Mouse (Mus musculus): ENCODE data around the gene Mgll. TPM values are rescaled to one million over a fixed set of nuclear protein-coding genes. Genes with fewer than 3 reads are reported as not detected.
A peak's percentile ranks its signal among the peaks of the same experiment; 100 is the strongest.

Mgll gene
- polyA plus RNA-seq, 1 experiment from 2014 or later: 38.6 TPM

- Histone ChIP-seq H3K27me3 (no peaks in the 10 kb centered on the region), H3K9me3 (replicated peaks) (no peaks in the 10 kb centered on the region), H3K4me2 (no peak overlapping the region), H3K4me1 (peaks cover 38% of the 10 kb centered on the region), H3K4me3 (replicated peaks) (no peak overlapping the region), H3K36me3 (no peaks in the 10 kb centered on the region), H3K27ac (no peak overlapping the region), H3K9ac (no peak overlapping the region)
- ATAC-seq (replicated peaks; ENCODE audit: low FRiP score): no peak
- 73% methylated on average over 10 of the region's 10 CpGs for WGBS
Observed at GRCm38 (mm10) chr6:88813832-88814231, 89.6 kb downstream of the Mgll start.

DNA sequence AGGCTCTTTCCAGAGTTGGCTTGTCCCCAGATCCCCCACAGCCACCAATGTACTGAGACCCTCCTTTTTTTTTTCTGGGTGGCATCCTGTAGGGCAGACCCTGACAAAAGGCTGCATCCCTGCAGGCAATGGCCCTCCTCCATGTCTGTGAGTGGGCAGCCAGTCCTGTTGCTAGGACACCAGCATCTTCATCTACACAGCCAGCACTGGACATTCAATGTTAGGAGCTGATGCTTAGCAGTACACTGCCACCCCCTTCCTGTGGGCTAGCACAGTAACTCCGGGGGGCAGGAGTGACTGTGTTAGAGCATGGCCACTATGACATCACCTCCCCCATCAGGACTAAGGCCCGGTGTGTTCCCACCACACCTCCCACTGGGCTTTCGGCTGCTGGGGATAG is 90.8 kb downstream of the Mgll start:
- Histone ChIP-seq H3K27ac (no peak overlapping the region), H3K4me1 (peaks cover 31% of the 10 kb centered on the region), H3K4me2 (no peak overlapping the region), H3K27me3 (no peaks in the 10 kb centered on the region), H3K36me3 (no peaks in the 10 kb centered on the region), H3K4me3 (replicated peaks) (no peak overlapping the region), H3K9me3 (replicated peaks) (no peaks in the 10 kb centered on the region), H3K9ac (no peak overlapping the region)
- no peak for ATAC-seq (replicated peaks; ENCODE audit: low FRiP score)
- WGBS: 80% methylated on average over 3 of the region's 3 CpGs

- Histone ChIP-seq H3K9ac (no peak overlapping the region), H3K4me1 (peaks cover 27% of the 10 kb centered on the region), H3K27me3 (no peaks in the 10 kb centered on the region), H3K4me2 (no peak overlapping the region), H3K4me3 (replicated peaks) (no peak overlapping the region), H3K27ac (no peak overlapping the region), H3K9me3 (replicated peaks) (no peaks in the 10 kb centered on the region), H3K36me3 (no peaks in the 10 kb centered on the region)
- ATAC-seq (replicated peaks; ENCODE audit: low FRiP score): no peak
- WGBS: 88% methylated on average over 3 of the region's 3 CpGs
Observed at GRCm38 (mm10) chr6:88815489-88815888, 91.3 kb downstream of the Mgll start.

GRCm38 (mm10) chr6:88816913-88817312 is 92.7 kb downstream of the Mgll start:
- no peak for ATAC-seq (replicated peaks; ENCODE audit: low FRiP score)
- Histone ChIP-seq H3K9ac (no peak overlapping the region), H3K4me1 (peaks cover 21% of the 10 kb centered on the region), H3K4me3 (replicated peaks) (no peak overlapping the region), H3K4me2 (no peak overlapping the region), H3K9me3 (replicated peaks) (no peaks in the 10 kb centered on the region), H3K27ac (no peak overlapping the region), H3K27me3 (no peaks in the 10 kb centered on the region), H3K36me3 (no peaks in the 10 kb centered on the region)
- 82% methylated on average over 3 of the region's 3 CpGs for WGBS

GRCm38 (mm10) chr6:88820853-88821252 is 96.6 kb downstream of the Mgll start:
- Histone ChIP-seq H3K4me3 (replicated peaks) (no peak overlapping the region), H3K9me3 (replicated peaks) (no peaks in the 10 kb centered on the region), H3K36me3 (no peaks in the 10 kb centered on the region), H3K4me2 (no peak overlapping the region), H3K27me3 (no peaks in the 10 kb centered on the region), H3K9ac (no peak overlapping the region), H3K4me1 (peaks cover 16% of the 10 kb centered on the region), H3K27ac (no peak overlapping the region)
- ATAC-seq (replicated peaks; ENCODE audit: low FRiP score): no peak; the same call in 1 of the 2 replicates
- WGBS: 15% methylated on average over 3 of the region's 3 CpGs

DNA sequence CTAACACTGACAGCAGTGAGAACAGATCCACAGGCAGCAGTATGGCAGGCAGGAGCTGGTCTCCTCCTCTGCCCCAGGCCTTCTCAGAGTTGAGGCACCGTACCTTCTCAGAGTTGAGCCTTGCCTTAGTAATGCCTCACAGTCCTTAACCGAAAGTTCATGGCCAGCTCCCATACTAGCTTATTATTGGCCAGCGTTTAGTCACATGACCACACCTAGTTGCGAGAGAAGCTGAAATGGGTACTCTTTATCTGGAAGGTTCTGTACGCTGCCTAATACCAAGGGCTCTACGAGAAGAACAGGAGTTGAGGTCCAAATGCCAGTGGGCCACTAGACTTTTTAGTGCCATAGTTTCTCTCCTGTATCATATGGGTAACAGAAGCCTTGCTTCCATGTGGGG is 97.1 kb downstream of the Mgll start:
- Histone ChIP-seq H3K27me3 (no peaks in the 10 kb centered on the region), H3K4me3 (replicated peaks) (no peak overlapping the region), H3K27ac (no peak overlapping the region), H3K9ac (no peak overlapping the region), H3K4me2 (no peak overlapping the region), H3K4me1 (peaks cover 20% of the 10 kb centered on the region), H3K36me3 (no peaks in the 10 kb centered on the region), H3K9me3 (replicated peaks) (no peaks in the 10 kb centered on the region)
- no peak for ATAC-seq (replicated peaks; ENCODE audit: low FRiP score)
- WGBS: 93% methylated on average over 6 of the region's 6 CpGs

GRCm38 (mm10) chr6:88821901-88822300 is 97.7 kb downstream of the Mgll start:
- no peak for ATAC-seq (replicated peaks; ENCODE audit: low FRiP score)
- H3K4me2 ChIP-seq: no peak overlapping the region
- H3K27me3 ChIP-seq: no peaks in the 10 kb centered on the region
- H3K4me3 ChIP-seq (replicated peaks): no peak overlapping the region
- no peak overlapping the region for H3K27ac ChIP-seq
- no peak overlapping the region for H3K9ac ChIP-seq
- WGBS: 63% methylated on average over 11 of the region's 11 CpGs
- H3K4me1 ChIP-seq: peaks cover 26% of the 10 kb centered on the region
- no peaks in the 10 kb centered on the region for H3K36me3 ChIP-seq
- no peaks in the 10 kb centered on the region for H3K9me3 ChIP-seq (replicated peaks)

- ATAC-seq (replicated peaks; ENCODE audit: low FRiP score): no peak
- no peaks in the 10 kb centered on the region for H3K9me3 ChIP-seq (replicated peaks)
- H3K9ac ChIP-seq: no peak overlapping the region
- H3K4me3 ChIP-seq (replicated peaks): no peak overlapping the region
- 74% methylated on average over 7 of the region's 7 CpGs for WGBS
- H3K27me3 ChIP-seq: no peaks in the 10 kb centered on the region
- peaks cover 46% of the 10 kb centered on the region for H3K4me1 ChIP-seq
- no peaks in the 10 kb centered on the region for H3K36me3 ChIP-seq
- H3K27ac ChIP-seq: no peak overlapping the region
- no peak overlapping the region for H3K4me2 ChIP-seq
Observed at GRCm38 (mm10) chr6:88824183-88824582, 100.0 kb downstream of the Mgll start.

GRCm38 (mm10) chr6:88826088-88826487 is 101.9 kb downstream of the Mgll start:
- Histone ChIP-seq H3K4me1 (peaks cover 35% of the 10 kb centered on the region), H3K27me3 (no peaks in the 10 kb centered on the region), H3K36me3 (no peaks in the 10 kb centered on the region), H3K4me2 (no peak overlapping the region), H3K9me3 (replicated peaks) (no peaks in the 10 kb centered on the region), H3K27ac (no peak overlapping the region), H3K9ac (no peak overlapping the region), H3K4me3 (replicated peaks) (no peak overlapping the region)
- 49% methylated on average over 3 of the region's 3 CpGs for WGBS
- no peak for ATAC-seq (replicated peaks; ENCODE audit: low FRiP score)

DNA sequence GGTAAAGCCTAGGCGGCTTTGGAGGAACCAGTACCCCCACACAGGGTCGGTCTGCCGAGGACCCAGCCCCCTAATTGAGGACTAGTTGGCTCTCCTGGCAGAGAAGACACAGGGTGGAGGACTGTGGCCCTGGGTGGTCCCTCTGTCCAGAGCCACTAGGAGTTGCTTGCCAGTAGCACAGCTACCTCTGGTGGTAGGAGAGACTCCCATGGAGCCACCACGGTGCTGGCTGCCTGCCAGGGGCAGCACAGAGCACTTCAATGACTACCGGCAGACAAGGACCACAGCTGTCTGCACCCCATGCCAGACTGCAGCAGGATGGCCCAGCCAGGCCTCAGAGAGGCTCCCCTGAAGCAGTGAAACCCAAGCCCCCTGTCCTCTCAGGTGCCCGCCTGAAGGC is 102.3 kb downstream of the Mgll start:
- no peak overlapping the region for H3K4me2 ChIP-seq
- 21% methylated on average over 6 of the region's 6 CpGs for WGBS
- H3K36me3 ChIP-seq: no peaks in the 10 kb centered on the region
- H3K9me3 ChIP-seq (replicated peaks): no peaks in the 10 kb centered on the region
- H3K4me1 ChIP-seq: peaks cover 33% of the 10 kb centered on the region
- H3K27me3 ChIP-seq: no peaks in the 10 kb centered on the region
- H3K27ac ChIP-seq: no peak overlapping the region
- ATAC-seq (replicated peaks; ENCODE audit: low FRiP score): peak; percentile 75
- H3K9ac ChIP-seq: no peak overlapping the region
- H3K4me3 ChIP-seq (replicated peaks): no peak overlapping the region

GRCm38 (mm10) chr6:88826965-88827364 is 102.8 kb downstream of the Mgll start:
- Histone ChIP-seq H3K4me3 (replicated peaks) (no peak overlapping the region), H3K27ac (no peak overlapping the region), H3K36me3 (no peaks in the 10 kb centered on the region), H3K9ac (no peak overlapping the region), H3K27me3 (no peaks in the 10 kb centered on the region), H3K4me2 (no peak overlapping the region), H3K4me1 (peaks cover 33% of the 10 kb centered on the region), H3K9me3 (replicated peaks) (no peaks in the 10 kb centered on the region)
- 62% methylated on average over 3 of the region's 3 CpGs for WGBS
- no peak for ATAC-seq (replicated peaks; ENCODE audit: low FRiP score)

- Histone ChIP-seq H3K27ac (no peak overlapping the region), H3K27me3 (no peaks in the 10 kb centered on the region), H3K9me3 (replicated peaks) (no peaks in the 10 kb centered on the region), H3K36me3 (no peaks in the 10 kb centered on the region), H3K9ac (no peak overlapping the region), H3K4me3 (replicated peaks) (no peak overlapping the region), H3K4me2 (no peak overlapping the region), H3K4me1 (peaks cover 33% of the 10 kb centered on the region)
- WGBS: 53% methylated on average over 13 of the region's 13 CpGs
- no peak for ATAC-seq (replicated peaks; ENCODE audit: low FRiP score)
Observed at GRCm38 (mm10) chr6:88827395-88828205, 103.4 kb downstream of the Mgll start.
